Mouse (Mus musculus) thymus, postnatal 14 days (tissue): Measurements from ENCODE around the gene Rpl6.
A peak's percentile ranks its signal among the peaks of the same experiment; 100 is the strongest.

ENCODE experiments used
- DNase-seq: peaks from one replicate; pipeline ENCODE4 v3.0.0; 2021

The Rpl6 gene

GRCm38 (mm10) chr5:121204132-121205089, at the start of gene Rpl6:
Gene Rpl6 (plus strand): TSS chr5:121204481.
- DNase-seq, result peak; percentile 79

GRCm38 (mm10) chr5:121156121-121156520, 48.2 kb upstream of the Rpl6 start:
- DNase-seq, result no peak

GRCm38 (mm10) chr5:121157017-121157416, 47.3 kb upstream of the Rpl6 start:
- no peak for DNase-seq

DNA sequence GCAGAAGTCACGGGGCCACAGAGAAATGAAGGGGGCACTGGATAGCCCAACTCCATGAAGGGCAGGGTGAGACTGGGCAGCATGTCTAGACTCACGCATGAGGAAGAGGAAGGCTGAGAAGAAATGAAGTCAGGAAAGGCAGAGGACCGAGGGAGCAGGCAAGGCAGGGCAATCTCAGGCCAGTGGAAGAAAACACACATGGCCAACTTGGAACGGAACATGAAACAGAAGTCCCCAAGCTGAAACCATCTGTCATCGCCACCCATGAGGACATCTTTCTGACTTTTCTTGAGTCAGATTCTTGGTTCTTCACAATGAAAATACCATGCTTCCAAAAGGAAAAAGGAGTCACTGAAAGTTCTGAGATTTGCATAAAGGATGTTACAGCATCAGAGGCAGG, 46.8 kb upstream of the Rpl6 start:
- DNase-seq, result no peak

DNA sequence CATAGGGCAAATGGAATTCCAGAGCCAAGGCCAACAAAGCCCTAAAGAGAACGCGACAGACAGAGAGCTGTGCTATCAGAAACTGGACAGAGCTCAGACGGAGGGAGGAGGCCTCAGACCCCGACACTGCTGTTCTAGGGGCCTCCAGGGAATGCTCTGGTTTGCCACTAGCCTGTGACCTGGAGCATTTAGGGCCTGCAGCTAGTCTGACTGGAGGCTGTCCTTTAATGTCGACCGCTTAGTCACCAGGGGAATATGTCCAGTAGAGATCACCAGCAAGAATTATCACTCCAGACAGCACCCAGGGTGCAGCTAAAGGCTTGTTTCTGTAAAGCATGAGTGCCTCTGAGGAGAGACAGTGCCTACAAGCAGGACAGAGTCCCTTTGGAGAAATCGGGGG, 45.3 kb upstream of the Rpl6 start:
- no peak for DNase-seq

DNA sequence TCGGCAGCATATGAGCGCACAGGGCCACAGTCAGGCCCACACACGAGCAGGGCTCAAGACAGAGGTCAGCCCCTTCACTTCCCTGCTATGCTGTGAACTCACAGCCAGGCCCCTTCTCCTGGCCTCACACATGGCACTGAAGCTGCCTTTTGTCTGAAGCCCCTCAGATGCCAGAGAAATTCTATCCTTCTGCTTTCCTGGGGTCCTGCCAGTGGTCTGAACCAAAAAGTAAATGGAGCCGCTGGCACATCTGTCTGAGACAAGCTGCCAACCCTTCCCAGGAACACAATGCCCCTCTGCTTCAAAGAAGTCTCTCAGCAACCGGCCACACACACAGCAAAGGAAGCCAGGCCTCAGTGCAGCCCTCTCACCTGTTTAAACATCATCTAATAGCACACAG, 42.0 kb upstream of the Rpl6 start:
- no peak for DNase-seq

DNA sequence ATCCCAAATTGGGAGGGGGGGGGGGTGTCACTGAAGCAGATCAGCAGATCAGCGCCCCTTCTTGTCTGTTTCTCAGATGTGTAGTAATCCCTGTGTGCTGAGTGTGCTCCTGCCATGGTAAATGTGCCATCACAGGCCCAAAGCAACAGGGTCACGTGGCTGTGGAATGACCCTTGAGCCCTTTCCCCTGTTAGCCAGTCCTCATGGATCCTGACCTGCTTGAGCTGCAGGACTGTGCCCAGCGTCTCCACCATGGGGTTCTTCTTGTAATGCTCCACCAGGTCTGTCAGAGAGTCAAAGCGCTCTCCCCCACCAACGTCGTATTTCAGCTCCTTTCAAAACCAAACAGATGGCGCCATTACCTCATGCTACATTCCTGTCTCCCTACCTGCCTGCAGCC, 41.4 kb upstream of the Rpl6 start:
- DNase-seq, result no peak

DNA sequence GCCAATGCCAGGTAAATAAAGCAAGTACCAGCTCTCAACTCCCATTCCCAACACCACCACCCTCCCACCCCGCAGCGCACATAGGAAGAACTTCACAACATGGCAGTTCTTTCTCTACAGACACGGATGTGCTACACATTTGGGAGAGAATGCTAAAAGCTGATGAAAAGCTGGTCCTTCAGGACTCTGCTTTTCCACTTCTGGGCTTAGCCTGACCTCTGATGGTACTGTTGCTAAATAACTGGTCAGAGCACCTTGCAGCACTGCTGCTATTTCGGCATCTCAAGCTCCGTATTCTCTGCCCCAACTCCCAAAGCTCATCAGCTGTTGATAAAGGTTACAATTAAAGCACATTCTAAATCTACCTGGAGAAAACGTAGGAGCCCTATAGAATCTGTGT, 37.4 kb upstream of the Rpl6 start:
- DNase-seq, result no peak

DNA sequence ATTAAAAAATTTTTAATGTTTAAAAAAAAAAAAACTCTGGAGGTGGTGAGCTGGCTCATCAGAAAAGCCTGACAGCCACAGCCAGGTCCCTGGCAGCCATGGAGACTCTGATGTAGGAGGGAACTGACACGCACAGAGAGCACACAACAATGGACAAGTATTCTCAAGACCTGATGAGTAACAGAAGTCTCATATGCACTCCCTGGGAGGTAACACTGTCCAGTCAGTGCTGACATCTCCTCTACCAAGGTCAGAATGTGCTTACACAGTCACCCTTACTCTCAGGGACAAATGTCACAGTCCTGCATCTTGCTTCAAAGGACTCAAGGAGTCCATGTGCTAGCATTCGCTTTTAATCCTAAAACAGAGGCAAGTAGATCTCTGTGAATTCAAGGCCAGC, 34.7 kb upstream of the Rpl6 start:
- DNase-seq, result no peak

- DNase-seq, result peak; percentile 10
Observed at GRCm38 (mm10) chr5:121172835-121173234, 31.4 kb upstream of the Rpl6 start.

- no peak for DNase-seq
Observed at GRCm38 (mm10) chr5:121179077-121179857, 25.0 kb upstream of the Rpl6 start.

GRCm38 (mm10) chr5:121183269-121183668, 21.0 kb upstream of the Rpl6 start:
- no peak for DNase-seq

GRCm38 (mm10) chr5:121184375-121184774, 19.9 kb upstream of the Rpl6 start:
- DNase-seq, result no peak

DNA sequence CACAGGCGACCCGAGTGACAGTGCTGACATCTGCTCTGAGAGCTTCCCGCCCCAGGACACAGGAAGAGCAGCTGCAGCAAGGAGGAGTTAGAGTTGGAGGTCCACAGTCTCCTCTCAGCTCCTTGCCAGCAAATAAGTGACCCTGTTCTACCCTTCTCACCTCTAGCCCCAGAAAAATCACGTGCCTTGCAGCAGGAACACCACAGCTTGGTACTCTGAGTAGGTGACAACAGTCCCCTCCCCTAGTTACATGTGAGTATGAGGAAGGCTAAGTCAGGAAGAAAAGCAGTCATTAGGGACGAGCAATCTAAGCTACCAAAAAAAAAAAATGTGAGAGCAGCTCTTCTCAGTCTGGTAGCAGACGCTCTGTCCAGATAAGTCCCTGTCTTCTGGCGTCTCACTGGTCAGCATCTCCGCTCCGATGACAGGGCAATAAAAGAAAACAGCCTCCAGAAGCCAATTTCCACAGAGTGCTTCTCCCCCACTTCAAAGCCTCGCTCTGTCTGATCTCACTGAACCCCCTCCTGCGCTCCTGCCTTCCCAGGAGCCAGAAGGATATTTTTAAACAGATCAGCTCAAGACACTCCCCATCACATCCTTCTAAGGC, 19.2 kb upstream of the Rpl6 start:
- peak; percentile 21 for DNase-seq

DNA sequence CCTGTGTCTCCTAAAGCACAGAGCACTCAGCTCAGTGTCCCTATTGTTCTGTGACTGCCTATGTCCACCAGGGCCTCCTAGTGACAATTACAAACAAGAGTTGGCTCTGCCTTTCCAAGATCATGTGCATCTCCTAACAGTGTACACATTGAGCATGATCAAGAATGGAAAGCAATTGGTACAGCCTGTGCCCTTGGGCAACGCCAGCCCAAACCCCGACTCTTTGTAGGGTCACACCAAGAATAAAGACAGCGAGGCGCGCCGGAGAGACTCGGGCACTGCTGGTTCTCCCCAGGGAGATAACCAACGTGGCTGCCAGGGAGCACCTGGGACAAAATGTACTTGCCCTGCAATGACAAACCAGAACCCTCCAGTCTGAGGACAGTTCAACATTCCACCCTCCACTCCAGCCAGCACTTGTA, 16.7 kb upstream of the Rpl6 start:
- no peak for DNase-seq

GRCm38 (mm10) chr5:121188265-121188664, 16.0 kb upstream of the Rpl6 start:
- no peak for DNase-seq

DNA sequence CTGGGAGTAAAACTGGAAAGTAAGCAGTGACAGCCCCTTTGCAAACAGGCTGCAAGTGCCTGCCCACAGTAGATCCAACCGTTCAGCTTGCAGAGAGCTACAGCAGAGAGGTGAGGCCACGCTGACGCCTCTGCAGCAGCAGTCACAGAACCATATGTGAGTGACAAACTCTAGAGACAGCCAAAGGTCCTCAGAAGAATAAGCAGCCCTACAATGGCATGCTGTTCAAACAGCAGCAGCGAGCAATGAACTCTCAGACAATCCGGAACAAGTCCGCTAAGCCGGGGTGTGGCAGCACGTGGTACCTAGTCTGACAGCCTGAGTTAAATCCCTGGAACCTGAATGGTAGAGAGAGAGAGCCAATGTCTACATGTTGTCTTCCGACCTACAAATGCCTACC, 15.1 kb upstream of the Rpl6 start:
- no peak for DNase-seq

GRCm38 (mm10) chr5:121190210-121190835, 14.0 kb upstream of the Rpl6 start:
- DNase-seq, result no peak

DNA sequence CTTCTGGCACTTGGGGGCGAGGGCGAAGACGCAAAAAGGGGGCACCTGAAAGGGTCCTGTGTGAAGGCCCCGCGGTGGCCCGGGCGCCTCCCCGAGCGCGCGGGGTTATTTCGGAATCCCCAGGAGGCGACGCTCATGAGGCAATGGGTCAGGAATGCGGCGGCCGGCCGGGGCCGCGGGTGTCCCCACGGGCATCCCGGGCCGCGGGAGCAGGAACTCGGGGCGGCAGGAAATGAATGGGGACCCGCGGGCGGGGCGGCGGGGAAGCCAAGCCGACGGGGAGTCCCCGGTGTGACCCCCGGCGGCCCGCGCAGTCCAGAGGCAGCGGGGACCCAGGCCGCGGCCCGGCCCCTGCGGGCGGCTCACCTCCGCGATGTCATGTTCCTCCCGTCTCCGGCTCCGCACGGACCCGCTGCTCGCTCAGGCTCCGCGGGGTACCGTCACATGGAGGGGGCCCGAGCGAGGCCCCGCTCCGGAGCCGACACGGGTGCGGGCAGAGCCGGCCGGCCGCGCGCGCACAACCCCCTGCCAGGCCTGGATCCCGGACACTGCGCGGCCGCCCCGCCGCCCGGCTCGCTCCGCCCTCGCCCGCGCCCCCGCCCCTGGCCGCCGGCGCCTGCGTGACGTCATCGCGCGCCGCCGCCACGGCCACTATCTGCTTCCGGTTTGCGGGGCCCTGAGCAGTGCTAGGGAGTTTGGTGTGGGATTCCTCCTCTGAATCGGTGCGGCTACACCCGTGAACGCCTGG, 13.3 kb upstream of the Rpl6 start, which contains the start of gene Ptpn11:
TSS of gene Ptpn11 (minus strand) at position 562 of the 748 bp plus-strand sequence.
- peak; percentile 87 for DNase-seq

DNA sequence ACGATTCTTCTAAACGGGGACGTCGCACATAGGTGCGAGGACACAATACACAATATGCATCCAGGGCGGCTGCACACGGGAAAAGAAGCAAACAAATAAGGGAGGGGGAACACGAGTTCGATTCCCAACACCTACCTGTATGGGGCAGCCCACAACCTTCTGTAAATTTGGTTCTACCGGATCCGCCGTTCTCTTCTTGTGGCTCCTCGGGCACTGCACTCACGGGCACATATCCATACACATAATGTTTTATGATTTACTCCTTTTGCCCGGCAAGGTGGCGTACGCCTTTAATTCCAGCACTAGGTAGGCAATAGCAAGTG, 12.7 kb upstream of the Rpl6 start:
- DNase-seq, result no peak

- DNase-seq, result no peak
Observed at GRCm38 (mm10) chr5:121194173-121194572, 10.1 kb upstream of the Rpl6 start.

DNA sequence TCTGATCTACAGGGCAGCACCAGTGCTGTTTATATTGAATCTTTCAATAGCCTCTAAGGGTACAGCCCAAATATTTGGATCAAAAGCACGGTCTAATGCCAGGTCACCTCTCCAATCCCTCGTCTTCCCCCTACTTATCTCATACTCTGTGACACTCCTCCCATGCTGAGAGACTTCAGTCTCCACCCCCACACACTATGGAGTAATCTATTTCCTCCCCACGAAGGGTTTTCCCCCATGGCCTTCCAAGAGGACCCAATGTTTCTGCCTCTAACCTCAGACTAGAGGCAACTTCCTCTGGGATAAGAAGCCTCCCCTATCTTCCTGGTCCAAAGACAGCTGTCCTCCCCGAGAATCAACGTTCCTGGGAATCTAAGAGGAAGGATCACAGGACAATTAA, 7.5 kb upstream of the Rpl6 start:
- no peak for DNase-seq
